Mouse (Mus musculus): Measurements from ENCODE around the gene Gjb1. TPM values are rescaled to one million over a fixed set of nuclear protein-coding genes. Genes with fewer than 3 reads are reported as not detected.

Gjb1 gene
- 42.1 and 45.2 TPM in 2 replicates for polyA plus RNA-seq (2012; rRNA removed)

DNA sequence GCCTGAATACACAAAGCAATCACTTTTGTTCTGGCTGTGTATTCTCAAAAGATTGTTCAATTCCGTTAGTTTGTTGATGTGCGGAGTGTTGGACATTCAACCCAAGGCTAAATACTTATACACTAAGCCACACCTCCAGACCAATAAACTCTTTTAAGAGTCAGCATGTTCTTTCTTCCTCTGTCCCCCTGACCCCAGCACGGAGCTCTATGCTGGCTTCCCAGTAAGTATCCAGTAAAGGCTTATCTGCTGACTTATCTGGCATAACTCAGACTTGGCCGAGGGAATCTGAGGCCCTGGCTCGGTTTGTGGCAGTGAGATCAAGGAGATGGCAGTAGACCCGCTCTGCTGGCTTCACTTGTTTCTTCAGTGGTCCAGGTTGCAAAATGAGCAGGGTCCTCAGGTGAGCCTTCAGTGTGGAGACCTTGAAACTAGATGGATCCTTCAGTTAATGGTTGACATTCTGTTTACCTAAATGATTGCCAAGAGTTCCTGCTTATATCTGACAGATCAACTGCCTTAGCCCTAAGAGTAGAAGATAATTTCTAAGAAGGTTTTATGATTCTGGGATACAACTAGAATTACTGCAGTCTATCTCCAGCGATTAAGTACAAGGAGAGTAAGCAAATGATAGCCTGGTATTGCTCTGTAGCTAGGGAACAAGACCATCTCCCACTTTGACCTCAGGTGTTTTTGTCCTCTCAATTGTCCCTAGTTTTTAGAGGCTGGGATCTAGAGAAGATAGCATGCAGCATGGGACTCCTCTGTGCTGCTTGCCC, at the start of gene Gjb1:
Gjb1 (plus strand) TSS at position 189 of the 779 bp plus-strand sequence.

DNA sequence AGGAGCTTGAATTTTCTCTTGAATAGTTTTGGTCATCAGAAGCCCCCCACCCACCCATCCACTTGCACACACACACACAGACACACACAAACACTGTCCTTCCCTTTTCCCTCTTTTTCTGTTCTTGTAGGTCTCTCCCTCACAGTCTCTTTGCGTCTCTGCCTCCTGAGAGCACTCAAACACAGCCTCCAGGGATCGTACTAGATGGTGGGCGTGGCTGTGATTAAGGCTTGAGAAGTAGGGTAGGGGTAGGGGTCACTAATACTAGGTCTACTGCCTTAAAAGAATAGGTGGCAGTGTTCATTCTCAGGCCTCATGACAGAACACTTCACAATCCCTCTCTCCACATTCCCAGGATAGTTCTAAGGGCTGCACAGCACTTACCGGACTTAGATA, 44.5 kb downstream of the Gjb1 start, which contains the start of gene Zmym3:
Zmym3 (minus strand) TSS at position 150 of the 396 bp plus-strand sequence.

DNA sequence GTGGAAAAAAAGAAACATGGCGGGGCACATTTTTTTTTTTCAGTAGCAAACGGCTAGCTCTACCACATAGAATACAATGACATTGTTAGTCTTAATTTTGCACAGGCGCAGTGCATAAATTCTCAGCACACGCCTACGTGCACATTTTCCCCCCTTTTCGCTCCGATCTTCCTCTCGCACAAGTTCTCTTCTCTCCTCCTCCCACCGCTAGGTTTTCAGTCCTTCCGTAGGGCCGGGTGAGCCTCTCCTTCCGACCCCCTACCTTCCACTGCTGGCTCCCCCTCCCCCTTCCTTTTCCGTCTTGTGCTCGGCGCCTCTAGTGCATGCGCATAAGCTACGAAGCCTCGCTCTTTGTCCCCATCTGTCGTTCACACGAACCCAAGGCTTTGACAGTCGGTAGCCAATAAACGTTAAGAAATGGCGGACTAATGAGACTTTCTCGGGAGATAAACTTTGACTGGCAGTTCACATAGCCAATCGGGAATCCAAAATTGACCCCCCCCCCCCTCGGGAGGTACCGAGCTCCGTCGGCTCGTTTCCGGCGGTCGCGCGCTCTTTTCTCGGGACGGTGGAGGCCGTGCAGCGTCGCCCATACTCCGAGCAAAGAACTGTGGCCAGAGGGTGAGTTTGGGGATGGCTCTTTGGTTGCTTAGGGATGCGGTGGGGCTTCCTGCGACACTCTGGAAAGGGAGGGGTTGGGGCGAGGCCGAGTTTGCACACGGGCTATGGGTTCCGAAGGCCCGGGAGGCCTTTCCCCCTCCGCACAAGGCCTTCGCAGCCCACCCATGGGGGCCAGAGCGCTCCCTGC, 53.2 kb downstream of the Gjb1 start, which contains the start of gene Nono:
Nono (plus strand) TSS at position 177 of the 808 bp plus-strand sequence.

Other genes starting within 250 kb of the Gjb1 start
- gene Snx12, start 153.8 kb upstream of the Gjb1 start, polyA plus RNA-seq (2012; rRNA removed): 10.7 and 12.1 TPM in 2 replicates
- gene Foxo4, start 121.8 kb upstream of the Gjb1 start, polyA plus RNA-seq (2012; rRNA removed): 8.7 and 10.4 TPM in 2 replicates
- gene Gm614, start 112.4 kb upstream of the Gjb1 start, polyA plus RNA-seq (2012; rRNA removed): 0.08 TPM in 1 of 2 replicates, not detected in the other
- 6.1 and 7.9 TPM in 2 replicates for gene Il2rg, start 108.1 kb upstream of the Gjb1 start, polyA plus RNA-seq (2012; rRNA removed)
- gene Gm20489, start 107.4 kb upstream of the Gjb1 start, polyA plus RNA-seq (2012; rRNA removed): not detected in 2 replicates
- gene Med12, start 102.3 kb upstream of the Gjb1 start, polyA plus RNA-seq (2012; rRNA removed): 25.1 and 30.0 TPM in 2 replicates
- gene Nlgn3, start 77.2 kb upstream of the Gjb1 start, polyA plus RNA-seq (2012; rRNA removed): 0.05 and 0.08 TPM in 2 replicates
- gene Zmym3, start 44.5 kb downstream of the Gjb1 start, polyA plus RNA-seq (2012; rRNA removed): 11.3 and 12.1 TPM in 2 replicates
- gene Nono, start 52.9 kb downstream of the Gjb1 start, polyA plus RNA-seq (2012; rRNA removed): 134 TPM in 2 replicates
- 0.98 and 3.6 TPM in 2 replicates for gene Itgb1bp2, start 72.7 kb downstream of the Gjb1 start, polyA plus RNA-seq (2012; rRNA removed)
- gene Taf1, start 156.4 kb downstream of the Gjb1 start, polyA plus RNA-seq (2012; rRNA removed): 15.5 and 16.1 TPM in 2 replicates